In genomic region chr1:39839217-39839616, GRCm38 (mm10) we compare ENCODE assay signal across 14 mouse cellular contexts. TPM values are rescaled to one million over a fixed set of nuclear protein-coding genes. Genes with fewer than 3 reads are reported as not detected.
DNase-seq lines count a peak whose midpoint lies in the region; ATAC-seq and TF ChIP-seq lines count a peak whose summit lies in the region.
"Had no signal": no experiment of that assay in that cellular context is flagged by ENCODE, and none has a peak within 500 bp of the region (broad histone marks: within the 10 kb centered on the region; RNA-seq: fewer than 3 reads in every experiment).

No protein-coding gene starts in this region.

- H3K9me3 ChIP-seq in liver, embryonic 11.5 days (ENCODE audit: control insufficient read depth, low read length) = no peaks in the 10 kb centered on the region
- no peaks in the 10 kb centered on the region for H3K9me3 ChIP-seq in forebrain, embryonic 14.5 days (replicated peaks; ENCODE audit: control insufficient read depth, low read length)
- no peaks in the 10 kb centered on the region for H3K9me3 ChIP-seq in liver, embryonic 14.5 days (ENCODE audit: control insufficient read depth, low read length)
- H3K9me3 ChIP-seq in neural tube, embryonic 15.5 days (replicated peaks) = no peaks in the 10 kb centered on the region

- no peak overlapping the region for H3K27ac ChIP-seq in liver, embryonic 11.5 days (ENCODE audit: low read depth, low read length)
- H3K27ac ChIP-seq in forebrain, embryonic 14.5 days (ENCODE audit: low read depth, low read length) = peak overlapping the region; percentile 61; the same call in 1 of the 2 replicates
- H3K27ac ChIP-seq in liver, embryonic 14.5 days = no peak overlapping the region
- peak overlapping the region; percentile 61 for H3K27ac ChIP-seq in neural tube, embryonic 15.5 days (replicated peaks)

- peaks cover 18% of the 10 kb centered on the region for H3K4me1 ChIP-seq in liver, embryonic 11.5 days (replicated peaks; ENCODE audit: control insufficient read depth, insufficient read depth, low read length)
- peaks cover 12% of the 10 kb centered on the region; the same call in 1 of the 2 replicates for H3K4me1 ChIP-seq in forebrain, embryonic 14.5 days (ENCODE audit: control insufficient read depth, insufficient read depth, low read length)
- H3K4me1 ChIP-seq in liver, embryonic 14.5 days (replicated peaks; ENCODE audit: control insufficient read depth in 2 of 2, insufficient read depth in 2 of 2, low read length in 1 of 2) = peaks cover 2 to 22% of the 10 kb centered on the region in 2 experiments; a peak in 3 of 4 replicates
- peaks cover 12% of the 10 kb centered on the region for H3K4me1 ChIP-seq in neural tube, embryonic 15.5 days

- H3K4me3 ChIP-seq in liver, embryonic 11.5 days (ENCODE audit: low read depth, low read length) = no peak overlapping the region
- no peak overlapping the region for H3K4me3 ChIP-seq in forebrain, embryonic 14.5 days (ENCODE audit: low read depth, low read length)
- H3K4me3 ChIP-seq in liver, embryonic 14.5 days (ENCODE audit: insufficient read depth in 1 of 2, low read depth in 2 of 2, low read length in 2 of 2) = no peak overlapping the region
- no peak overlapping the region for H3K4me3 ChIP-seq in neural tube, embryonic 15.5 days (replicated peaks)

- no peak overlapping the region for H3K4me2 ChIP-seq in liver, embryonic 11.5 days
- H3K4me2 ChIP-seq in forebrain, embryonic 14.5 days (ENCODE audit: low read length) = no peak overlapping the region
- peak overlapping the region; percentile 20; the same call in 1 of the 2 replicates for H3K4me2 ChIP-seq in liver, embryonic 14.5 days (ENCODE audit: low read depth)
- no peak overlapping the region for H3K4me2 ChIP-seq in neural tube, embryonic 15.5 days

- no peaks in the 10 kb centered on the region for H3K36me3 ChIP-seq in liver, embryonic 11.5 days (ENCODE audit: control insufficient read depth, insufficient read depth, low read length)
- no peaks in the 10 kb centered on the region for H3K36me3 ChIP-seq in forebrain, embryonic 14.5 days (ENCODE audit: control insufficient read depth, insufficient read depth, low read length)
- H3K36me3 ChIP-seq in liver, embryonic 14.5 days (replicated peaks; ENCODE audit: control insufficient read depth, insufficient read depth, low read depth) = no peaks in the 10 kb centered on the region
- no peaks in the 10 kb centered on the region for H3K36me3 ChIP-seq in neural tube, embryonic 15.5 days

- H3K9ac ChIP-seq in liver, embryonic 11.5 days (ENCODE audit: low read depth, low read length) = no peak overlapping the region
- no peak overlapping the region for H3K9ac ChIP-seq in forebrain, embryonic 14.5 days (ENCODE audit: low read length)
- no peak overlapping the region for H3K9ac ChIP-seq in liver, embryonic 14.5 days (replicated peaks)
- no peak overlapping the region for H3K9ac ChIP-seq in neural tube, embryonic 15.5 days (replicated peaks)

- H3K27me3 ChIP-seq in liver, embryonic 11.5 days (replicated peaks; ENCODE audit: control insufficient read depth, insufficient read depth, low read length) = no peaks in the 10 kb centered on the region
- H3K27me3 ChIP-seq in forebrain, embryonic 14.5 days (replicated peaks; ENCODE audit: control insufficient read depth, insufficient read depth, low read length) = no peaks in the 10 kb centered on the region
- H3K27me3 ChIP-seq in liver, embryonic 14.5 days (ENCODE audit: control insufficient read depth, insufficient read depth, low read length) = no peaks in the 10 kb centered on the region
- H3K27me3 ChIP-seq in neural tube, embryonic 15.5 days (replicated peaks) = no peaks in the 10 kb centered on the region

- TF ChIP-seq EP300 in liver, embryonic 14.5 days (IDR thresholded peaks at IDR 0.05; ENCODE audit: low read depth) = no peak

- peak; percentile 17 for DNase-seq in liver
- DNase-seq in liver, embryonic 11.5 days (ENCODE audit: low spot score) = no peak
- peak; percentile 45 for DNase-seq in forebrain, embryonic 14.5 days (ENCODE audit: low spot score)
- no peak for DNase-seq in liver, embryonic 14.5 days (ENCODE audit: low read depth in 3 of 3, low spot score in 3 of 3)
- DNase-seq in frontal cortex, postnatal 25 days (ENCODE audit: low spot score in 2 of 2) = no peak
- no peak for DNase-seq in adrenal gland, postnatal 36 days
- no peak for DNase-seq in frontal cortex, postnatal 10 days (ENCODE audit: low spot score in 2 of 2)
- DNase-seq: adrenal gland, postnatal 14 days had no signal

- 41% methylated on average over 10 of the region's 10 CpGs for WGBS in liver, embryonic 11.5 days
- 52% methylated on average over 10 of the region's 10 CpGs for WGBS in forebrain, embryonic 14.5 days
- WGBS in liver, embryonic 14.5 days (ENCODE audit: insufficient replicate concordance) = 42% methylated on average over 10 of the region's 10 CpGs
- WGBS in neural tube, embryonic 15.5 days = 37% methylated on average over 10 of the region's 10 CpGs

- no peak for ATAC-seq in liver, embryonic 11.5 days (replicated peaks; ENCODE audit: low FRiP score)
- peak; percentile 66 for ATAC-seq in forebrain, embryonic 14.5 days
- ATAC-seq in liver, embryonic 14.5 days (ENCODE audit: insufficient read depth) = no peak
- ATAC-seq in neural tube, embryonic 15.5 days (ENCODE audit: low FRiP score) = peak; percentile 43; the same call in 1 of the 2 replicates

- TF ChIP-seq CTCF in liver, embryonic 14.5 days (IDR thresholded peaks at IDR 0.05; ENCODE audit: low read depth) = no peak

RNA-seq across cellular contexts. Expression of gene Gm3646, which starts 34.1 kb away (rescaled TPM):
- polyA plus RNA-seq in liver, embryonic 11.5 days (2014; fragmentation: Nextera tagmentation; extraction: Ambion mirVana) = not detected in 2 replicates
- polyA plus RNA-seq in forebrain, embryonic 14.5 days (2014; fragmentation: Nextera tagmentation; extraction: Ambion mirVana) = not detected in 2 replicates
- polyA plus RNA-seq in liver, embryonic 14.5 days (2012; rRNA removed) = not detected in 2 replicates
- not detected in 2 replicates for polyA plus RNA-seq in liver, embryonic 14.5 days (2014; fragmentation: Nextera tagmentation; extraction: Ambion mirVana)
- not detected in 2 replicates for polyA plus RNA-seq in neural tube, embryonic 15.5 days (2015; fragmentation: Nextera tagmentation; extraction: Ambion mirVana)
- total RNA-seq in adrenal gland, postnatal 36 days (2021) = not detected
- total RNA-seq: adrenal gland, postnatal 14 days; layer of hippocampus, postnatal 10 days; megakaryocyte, adult 5-6 weeks had no signal
- polyA plus RNA-seq: cortical plate, adult 2 months; gonadal fat pad, adult 2 months; testis, adult 2 months had no signal

Comparison
In these comparisons a context has a peak if more than half of its experiments do, and no peak if none do; other contexts are left out.
1. DNase-seq: peak in liver (single experiment) and forebrain, embryonic 14.5 days (single experiment); none in liver, embryonic 11.5 days (single experiment), liver, embryonic 14.5 days (0 of 3), frontal cortex, postnatal 25 days (0 of 2), adrenal gland, postnatal 36 days (0 of 2) and frontal cortex, postnatal 10 days (0 of 2).
2. ATAC-seq: peak in forebrain, embryonic 14.5 days (single experiment) and neural tube, embryonic 15.5 days (single experiment); none in liver, embryonic 11.5 days (single experiment) and liver, embryonic 14.5 days (single experiment).
3. H3K27ac ChIP-seq: peak in forebrain, embryonic 14.5 days (single experiment) and neural tube, embryonic 15.5 days (single experiment); none in liver, embryonic 11.5 days (single experiment) and liver, embryonic 14.5 days (single experiment).